Mouse (Mus musculus) regulatory T cell (primary cell): ENCODE results near the gene Rffl.

Source experiments
- in situ Hi-C: fragments of 300-600 bp; cut with MboI, MseI; formaldehyde crosslinking; loops from one replicate; pipeline ENCODE4 v1.15.1; 2025; ENCODE audit warnings: high pct_unique_total_duplicates

Gene Rffl

GRCm38 (mm10) chr11:82875631-82876030, 4.6 kb upstream of the Rffl start:
- in situ Hi-C loops = loop anchor here (5.0 kb wide), 1 partner anchor 643 kb away; no protein-coding TSS in a partner anchor

- in situ Hi-C loops = loop anchor here (5.0 kb wide), 1 partner anchor 643 kb away; no protein-coding TSS in a partner anchor
Measured at GRCm38 (mm10) chr11:82874924-82875323, 3.9 kb upstream of the Rffl start.

DNA sequence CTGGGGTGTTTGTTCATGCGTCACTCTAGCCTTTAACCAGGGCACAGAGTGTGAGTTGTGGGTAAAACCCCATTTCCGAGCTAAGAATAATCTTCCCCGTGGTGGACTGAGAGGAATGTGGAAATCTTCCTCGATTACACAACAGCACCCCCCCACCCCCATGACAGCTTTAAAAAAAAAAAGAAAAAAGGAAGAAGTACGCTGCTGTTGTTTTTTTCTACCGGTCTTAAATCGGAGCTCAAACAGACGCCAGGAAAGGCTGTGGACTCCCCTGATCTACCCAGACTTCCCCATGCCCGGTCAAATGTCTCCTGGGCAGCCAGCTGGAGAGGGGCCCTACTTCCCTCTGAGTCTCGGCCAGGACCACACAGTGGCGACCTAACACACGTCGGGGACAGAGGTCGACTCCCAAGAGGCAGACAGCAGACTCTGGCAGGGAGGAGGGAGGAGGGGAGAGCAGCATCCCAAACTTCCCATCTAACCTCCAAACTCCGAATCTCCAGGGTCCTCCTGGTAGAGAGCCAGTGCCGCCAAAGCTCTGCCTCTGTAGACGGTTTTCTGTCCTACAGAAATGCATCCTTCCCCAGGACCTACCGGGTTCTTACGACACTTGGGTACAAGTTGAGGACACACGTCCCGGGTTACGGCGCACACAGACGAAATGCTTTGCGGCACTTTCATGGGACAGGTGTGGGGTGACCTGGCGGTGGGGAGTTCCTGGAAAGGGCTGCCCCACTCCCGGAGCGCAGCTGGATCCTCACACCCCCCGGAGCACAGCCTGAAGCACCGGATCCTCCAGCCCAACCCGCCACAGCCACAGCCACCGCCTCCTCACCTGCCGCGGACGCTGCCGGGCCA, 608 bp downstream of the Rffl start:
- in situ Hi-C loops = no loop called here

GRCm38 (mm10) chr11:82869506-82870172, 1.4 kb downstream of the Rffl start:
- in situ Hi-C loops = no loop called here

DNA sequence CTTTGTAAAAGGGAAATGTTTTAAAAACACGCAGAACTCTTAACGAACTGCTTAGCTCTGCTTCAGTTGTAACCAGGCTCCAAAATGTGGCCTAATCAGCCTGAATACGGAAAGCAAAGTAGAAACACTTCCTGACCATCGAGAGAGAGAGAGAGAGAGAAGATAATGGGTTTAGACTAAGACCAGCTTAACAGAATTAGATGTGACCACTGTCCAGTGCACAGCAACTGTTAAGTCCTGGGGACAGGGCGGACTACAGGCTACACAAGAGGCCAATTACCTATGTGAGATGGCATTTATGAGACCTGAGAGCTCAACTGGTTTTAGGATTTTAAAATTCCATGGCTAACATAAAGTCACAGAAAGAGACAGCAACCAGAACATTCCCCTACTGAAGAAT, 3.1 kb downstream of the Rffl start:
- in situ Hi-C loops = no loop called here

DNA sequence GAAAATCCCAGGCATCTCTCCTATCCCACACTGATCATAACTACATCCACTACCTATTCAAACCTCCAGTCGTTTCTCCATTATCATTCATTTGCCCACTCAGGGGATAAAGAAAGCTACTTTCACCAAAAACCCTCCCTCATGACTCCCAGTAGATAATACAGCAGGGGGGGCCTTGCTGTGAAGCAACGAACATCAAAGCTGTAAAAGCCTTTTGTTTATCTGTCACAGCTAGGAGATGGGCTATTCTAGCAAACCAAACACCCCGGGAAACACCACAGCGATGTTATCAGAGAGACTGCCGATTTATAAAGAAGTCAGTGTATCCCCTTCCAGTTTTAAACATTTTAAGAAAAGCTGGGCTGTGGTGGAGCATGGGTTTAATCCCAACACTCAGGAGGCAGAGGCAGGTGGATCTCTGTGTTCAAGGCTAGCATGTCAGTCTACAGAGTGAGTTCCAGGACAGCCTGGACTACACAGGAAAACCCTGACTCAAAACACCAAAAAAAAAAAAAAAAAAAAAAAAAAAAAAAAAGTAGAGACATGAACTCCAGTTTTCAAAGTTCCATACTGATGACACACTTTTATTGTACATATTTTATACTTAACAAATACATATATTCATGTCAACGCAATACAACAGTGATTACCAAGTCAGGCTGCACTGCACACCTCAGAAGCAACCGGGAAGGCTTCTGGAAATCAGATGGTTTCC, 4.0 kb downstream of the Rffl start:
- in situ Hi-C loops = no loop called here

DNA sequence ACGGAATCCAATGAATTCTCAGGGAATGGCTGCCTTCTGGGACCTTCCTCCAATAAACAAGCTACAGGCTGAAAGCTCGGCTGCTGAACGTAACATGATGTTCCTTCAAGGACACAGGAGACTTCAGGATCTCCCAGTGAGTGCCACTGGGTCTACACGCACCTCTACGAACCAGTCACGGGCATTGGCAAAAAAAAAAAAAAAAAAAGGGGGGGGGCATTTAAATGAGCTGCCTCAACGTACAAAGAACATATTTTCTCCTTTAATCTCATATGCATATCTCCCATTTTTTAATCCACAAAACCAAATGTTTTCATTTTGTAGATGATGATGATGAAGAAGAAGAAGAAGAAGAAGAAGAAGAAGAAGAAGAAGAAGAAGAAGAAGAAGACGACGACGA, 5.1 kb downstream of the Rffl start:
- in situ Hi-C loops = no loop called here

GRCm38 (mm10) chr11:82863488-82863931, 7.5 kb downstream of the Rffl start:
- in situ Hi-C loops = no loop called here

DNA sequence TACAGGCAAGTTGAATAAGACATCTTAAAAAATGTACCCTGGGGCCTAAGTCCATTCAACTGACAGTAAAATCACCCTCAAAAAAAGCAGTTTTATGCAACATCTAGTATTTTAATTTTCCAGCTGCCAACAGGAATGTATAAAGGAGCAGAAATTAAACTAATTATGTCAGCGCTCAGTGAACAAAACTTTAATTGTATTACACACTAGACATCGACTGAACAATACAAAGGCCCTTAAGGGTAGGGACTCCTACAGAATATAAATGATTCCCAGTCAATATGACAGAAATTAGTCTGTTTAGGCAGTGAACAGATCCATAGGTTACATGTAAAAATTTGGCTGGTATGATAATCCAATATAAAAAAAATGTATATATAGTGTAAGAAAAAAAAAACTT, 8.0 kb downstream of the Rffl start:
- in situ Hi-C loops = no loop called here

DNA sequence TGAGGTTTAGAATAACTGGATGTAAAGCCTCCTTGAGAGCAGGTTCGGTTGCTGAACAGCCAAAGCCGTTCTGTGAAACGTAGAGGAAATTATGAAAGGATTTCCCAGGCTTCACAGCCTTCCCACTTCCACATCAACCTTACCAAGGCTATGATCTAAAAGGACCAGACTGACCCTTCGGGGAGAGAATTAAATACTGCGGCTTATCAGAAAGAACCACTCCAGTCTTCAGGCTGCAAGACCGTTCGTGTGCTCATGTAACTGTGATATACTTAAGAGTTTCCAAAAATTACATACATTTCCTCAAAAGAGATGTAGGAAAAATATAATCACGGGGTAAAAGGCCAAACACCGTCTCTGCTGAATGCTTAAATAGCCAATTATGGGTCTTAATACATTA, 8.4 kb downstream of the Rffl start:
- in situ Hi-C loops = no loop called here

DNA sequence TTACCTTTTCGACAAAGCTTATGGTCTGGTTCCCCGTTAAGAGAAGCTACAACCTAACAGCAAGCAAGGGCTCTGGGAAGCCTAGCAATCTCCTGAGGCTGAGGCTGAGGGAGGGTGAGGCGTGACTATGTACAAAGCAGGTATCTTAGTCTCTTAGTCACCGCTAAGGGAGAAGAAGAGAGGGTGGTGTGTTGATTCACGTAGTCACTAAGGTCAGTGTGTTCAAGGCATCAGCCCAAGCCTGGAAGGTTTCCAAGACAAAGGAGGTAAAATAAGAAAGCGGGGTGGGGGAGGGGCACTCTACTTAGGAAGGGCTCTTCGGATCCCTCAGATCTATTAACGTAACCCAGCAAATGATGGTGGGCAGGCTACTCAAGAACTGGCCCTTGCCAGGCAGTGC, 9.5 kb downstream of the Rffl start:
- in situ Hi-C loops = no loop called here

DNA sequence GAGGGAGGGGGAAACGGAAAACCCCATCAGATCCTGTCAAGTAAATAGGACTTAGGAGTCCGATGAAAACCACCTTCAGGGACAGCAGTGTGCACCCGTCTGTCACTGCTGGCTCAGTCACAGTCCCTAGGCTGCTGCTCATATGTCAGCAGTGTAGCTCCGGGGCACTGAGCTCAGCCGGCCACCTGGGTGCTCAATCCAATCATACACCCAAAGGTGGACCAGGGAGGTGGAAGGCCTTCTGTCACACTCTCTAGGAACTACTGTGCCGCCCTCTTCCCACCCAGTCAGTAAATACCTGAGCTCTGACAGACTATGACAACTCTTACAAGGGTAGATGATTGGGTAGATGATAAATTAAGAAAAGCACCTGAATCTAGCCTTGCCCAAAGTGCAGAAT, 10.3 kb downstream of the Rffl start:
- in situ Hi-C loops = no loop called here

- in situ Hi-C loops = no loop called here
Measured at GRCm38 (mm10) chr11:82857307-82857848, 13.6 kb downstream of the Rffl start.

GRCm38 (mm10) chr11:82856032-82856431, 15.0 kb downstream of the Rffl start:
- in situ Hi-C loops = no loop called here

- in situ Hi-C loops = no loop called here
Measured at GRCm38 (mm10) chr11:82855327-82855973, 15.6 kb downstream of the Rffl start.

- in situ Hi-C loops = no loop called here
Measured at GRCm38 (mm10) chr11:82854111-82854510, 16.9 kb downstream of the Rffl start.

- in situ Hi-C loops = no loop called here
Measured at GRCm38 (mm10) chr11:82852958-82853357, 18.1 kb downstream of the Rffl start.

DNA sequence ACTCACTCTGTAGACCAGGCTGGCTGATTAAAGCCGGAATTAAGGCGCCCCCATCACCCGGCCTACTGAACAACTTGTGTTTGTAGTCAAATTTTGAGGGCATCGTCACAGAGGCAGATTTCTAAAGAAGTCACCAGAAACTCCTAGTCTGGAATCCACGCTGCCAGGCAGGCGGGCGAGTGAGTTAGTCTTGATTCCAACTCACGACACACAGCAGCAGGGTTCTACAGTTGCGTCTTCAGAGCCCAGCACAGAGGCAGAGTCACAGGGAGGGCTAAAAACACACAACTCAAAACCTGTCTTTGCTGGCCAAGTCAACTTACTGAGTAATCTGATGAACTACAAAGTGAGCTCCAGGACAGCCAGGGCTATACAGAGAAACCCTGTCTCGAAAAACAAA, 18.5 kb downstream of the Rffl start:
- in situ Hi-C loops = no loop called here

- in situ Hi-C loops = no loop called here
Measured at GRCm38 (mm10) chr11:82852115-82852514, 18.9 kb downstream of the Rffl start.

GRCm38 (mm10) chr11:82850259-82850658, 20.8 kb downstream of the Rffl start:
- in situ Hi-C loops = no loop called here

DNA sequence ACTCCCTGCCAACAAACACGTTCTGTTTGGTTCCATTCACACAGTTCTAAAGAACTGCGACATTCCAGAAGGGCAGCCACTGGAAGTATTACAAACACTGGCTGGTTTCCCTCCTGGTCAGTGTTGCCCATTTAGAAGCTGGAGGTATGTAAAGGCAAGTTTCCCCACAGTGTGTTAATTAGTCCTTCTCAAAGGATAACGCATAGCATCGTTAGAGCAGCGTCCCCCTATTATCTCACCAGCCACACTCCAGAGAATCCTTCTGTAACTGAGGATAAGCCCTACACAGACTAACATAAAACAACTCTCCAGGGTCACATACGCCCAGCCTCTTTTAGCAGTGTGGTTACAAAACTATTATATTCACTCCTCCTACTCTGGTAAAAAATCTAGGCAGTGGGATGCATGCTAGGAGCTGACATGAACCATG, 23.4 kb downstream of the Rffl start:
- in situ Hi-C loops = loop anchor here (25.0 kb wide), 1 partner anchor 835 kb away; no protein-coding TSS in a partner anchor
